Mouse (Mus musculus) liver, adult (tissue): ENCODE data around the gene Grid1.

Source experiments
- GATA4 ChIP-seq: IDR thresholded peaks from 2 replicates; pipeline ENCODE4 v1.6.1; 2014; ENCODE audit warnings: mild to moderate bottlenecking, low read length; ENCODE audit not compliant: insufficient replicate concordance

Grid1 gene

GRCm38 (mm10) chr14:34820653-34821005 lies 721 bp downstream of the Grid1 start:
- no peak for TF ChIP-seq GATA4

DNA sequence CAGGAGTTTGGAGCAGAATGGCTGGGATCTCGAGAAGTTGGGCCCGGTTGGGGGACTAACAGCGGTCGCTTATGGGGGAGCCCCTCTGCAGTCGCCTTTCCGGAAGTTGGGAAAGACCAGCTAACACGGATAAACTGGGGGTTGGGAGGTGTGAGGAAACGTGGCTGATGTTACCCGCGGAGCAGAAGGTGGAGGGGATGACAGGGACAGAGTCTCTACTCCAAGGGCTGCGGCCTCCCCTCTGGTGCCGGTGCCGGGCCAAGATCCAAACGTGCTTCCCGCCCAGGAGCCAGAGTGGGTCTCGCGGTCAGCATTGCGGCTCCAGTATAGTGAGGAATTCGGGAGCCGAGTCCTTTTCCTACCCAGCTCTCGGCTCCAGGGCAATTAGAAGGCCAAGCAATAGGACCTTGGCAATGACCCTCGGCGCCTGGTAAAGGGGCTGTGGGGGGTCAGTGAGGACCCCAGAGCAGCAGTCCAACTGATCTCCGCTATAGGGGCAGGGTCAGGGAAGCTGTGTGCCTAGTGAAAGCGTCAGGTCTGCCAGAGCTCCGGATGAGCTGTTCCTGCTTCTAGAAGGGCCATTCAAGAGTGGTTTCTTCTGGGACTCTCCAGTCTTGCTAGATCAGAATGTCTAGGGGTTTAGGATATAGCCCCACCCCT lies 1.4 kb downstream of the Grid1 start:
- no peak for TF ChIP-seq GATA4

DNA sequence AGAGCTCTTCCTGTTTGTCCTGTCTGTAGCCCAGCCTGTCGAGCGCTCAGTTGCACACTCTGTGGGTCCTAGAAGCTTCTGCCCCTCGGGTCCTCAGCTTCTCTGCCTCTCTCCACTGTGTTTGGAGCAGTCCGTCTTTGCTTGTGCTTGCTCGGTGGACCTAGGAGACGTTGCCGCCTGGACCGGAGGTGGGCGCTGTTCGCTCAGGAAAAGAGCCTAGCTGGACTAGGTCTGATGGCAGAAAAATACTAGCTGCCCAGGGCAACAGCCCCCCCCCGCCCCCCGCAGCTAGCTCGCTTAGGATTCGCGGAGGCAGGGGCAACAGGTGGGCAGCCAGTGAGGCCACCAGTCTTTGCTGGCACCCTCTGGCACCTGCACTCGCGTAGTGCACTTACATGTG lies 3.2 kb downstream of the Grid1 start:
- TF ChIP-seq GATA4, result no peak

- TF ChIP-seq GATA4, result no peak
These were observed 4.3 kb downstream of the Grid1 start for GRCm38 (mm10) chr14:34824186-34824585.

GRCm38 (mm10) chr14:34825902-34826301 lies 6.0 kb downstream of the Grid1 start:
- no peak for TF ChIP-seq GATA4

- TF ChIP-seq GATA4, result no peak
These were observed 9.9 kb downstream of the Grid1 start for GRCm38 (mm10) chr14:34829831-34830230.

DNA sequence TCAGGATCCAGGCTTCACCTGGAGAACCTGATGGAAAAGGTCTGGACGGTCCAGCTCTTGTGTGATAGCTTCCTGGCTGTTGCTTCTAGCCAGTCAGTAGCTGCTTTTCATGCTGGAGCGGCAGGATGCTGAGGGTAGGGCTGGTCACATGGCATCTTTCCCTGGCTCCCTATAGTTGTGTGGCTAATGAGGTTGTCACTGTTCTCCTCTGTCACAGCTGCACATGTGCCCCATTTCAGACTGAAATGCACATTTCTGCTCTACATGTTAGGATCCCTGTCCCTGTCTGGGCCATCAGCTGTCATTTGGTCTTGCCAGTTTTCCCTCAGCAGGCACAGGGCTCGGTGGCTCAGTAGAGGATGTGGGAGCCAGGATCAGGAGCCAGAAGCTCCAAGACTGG lies 17.2 kb downstream of the Grid1 start:
- no peak for TF ChIP-seq GATA4

- no peak for TF ChIP-seq GATA4
These were observed 19.1 kb downstream of the Grid1 start for GRCm38 (mm10) chr14:34838999-34839398.

- TF ChIP-seq GATA4, result no peak
These were observed 20.0 kb downstream of the Grid1 start for GRCm38 (mm10) chr14:34839898-34840297.

DNA sequence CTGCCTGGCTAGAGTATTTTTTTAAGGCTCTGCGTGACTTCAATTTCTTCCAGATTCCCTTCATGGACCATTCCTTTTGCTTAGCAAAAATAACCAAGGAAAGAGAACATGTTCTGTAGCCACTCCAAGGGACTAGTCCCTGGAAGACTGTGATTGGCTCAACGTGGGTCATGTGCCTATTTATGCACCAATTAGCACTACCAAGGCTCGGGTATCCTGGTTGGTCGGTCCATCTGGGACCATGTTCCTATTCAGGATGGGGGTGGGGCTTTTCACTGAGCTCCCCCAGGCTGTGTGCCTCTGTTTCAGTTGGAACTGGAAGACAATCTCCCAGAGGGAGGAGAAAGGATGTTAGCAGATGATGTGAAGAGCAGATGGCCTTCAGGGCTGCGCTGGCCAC lies 23.7 kb downstream of the Grid1 start:
- TF ChIP-seq GATA4, result no peak

DNA sequence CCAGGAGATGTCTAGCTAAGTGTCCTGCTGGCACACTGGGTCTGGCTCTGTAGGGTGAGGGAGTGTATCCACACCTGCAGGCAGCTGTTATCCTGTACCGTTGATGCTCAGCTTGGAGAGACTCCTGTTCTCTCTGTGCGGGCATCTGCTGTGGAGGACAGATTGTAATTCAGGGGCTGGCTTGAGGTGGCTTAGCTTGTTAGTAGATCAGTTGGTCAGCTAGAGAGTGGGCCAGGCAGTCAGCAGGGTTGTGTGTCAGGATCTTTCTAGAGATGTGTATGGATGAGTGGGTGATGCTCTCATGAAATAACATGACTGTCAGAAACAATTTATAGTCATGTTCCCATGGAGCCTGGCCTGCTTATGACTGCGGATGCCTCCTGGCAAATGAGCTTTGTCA lies 24.3 kb downstream of the Grid1 start:
- no peak for TF ChIP-seq GATA4

GRCm38 (mm10) chr14:34846799-34847198 lies 26.9 kb downstream of the Grid1 start:
- no peak for TF ChIP-seq GATA4

DNA sequence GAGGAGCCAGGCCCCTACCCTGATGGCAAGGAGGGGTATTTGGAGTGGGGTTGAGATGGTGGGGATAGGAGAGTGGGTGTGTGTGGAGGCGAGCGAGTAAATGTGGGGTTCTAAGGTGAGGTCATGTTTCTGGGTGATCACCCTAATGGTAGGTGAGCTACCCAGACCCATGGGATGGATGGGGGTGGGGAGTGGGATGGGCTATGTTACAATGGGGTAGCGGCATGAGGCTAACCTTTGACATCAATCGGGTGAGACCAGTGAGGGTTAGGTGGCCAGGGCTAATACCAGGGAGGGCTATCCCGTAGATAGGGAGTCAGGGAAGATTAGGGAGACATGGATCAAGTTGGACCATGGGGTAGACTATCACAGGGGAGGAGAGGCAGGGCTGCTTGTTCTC lies 27.7 kb downstream of the Grid1 start:
- TF ChIP-seq GATA4, result no peak

DNA sequence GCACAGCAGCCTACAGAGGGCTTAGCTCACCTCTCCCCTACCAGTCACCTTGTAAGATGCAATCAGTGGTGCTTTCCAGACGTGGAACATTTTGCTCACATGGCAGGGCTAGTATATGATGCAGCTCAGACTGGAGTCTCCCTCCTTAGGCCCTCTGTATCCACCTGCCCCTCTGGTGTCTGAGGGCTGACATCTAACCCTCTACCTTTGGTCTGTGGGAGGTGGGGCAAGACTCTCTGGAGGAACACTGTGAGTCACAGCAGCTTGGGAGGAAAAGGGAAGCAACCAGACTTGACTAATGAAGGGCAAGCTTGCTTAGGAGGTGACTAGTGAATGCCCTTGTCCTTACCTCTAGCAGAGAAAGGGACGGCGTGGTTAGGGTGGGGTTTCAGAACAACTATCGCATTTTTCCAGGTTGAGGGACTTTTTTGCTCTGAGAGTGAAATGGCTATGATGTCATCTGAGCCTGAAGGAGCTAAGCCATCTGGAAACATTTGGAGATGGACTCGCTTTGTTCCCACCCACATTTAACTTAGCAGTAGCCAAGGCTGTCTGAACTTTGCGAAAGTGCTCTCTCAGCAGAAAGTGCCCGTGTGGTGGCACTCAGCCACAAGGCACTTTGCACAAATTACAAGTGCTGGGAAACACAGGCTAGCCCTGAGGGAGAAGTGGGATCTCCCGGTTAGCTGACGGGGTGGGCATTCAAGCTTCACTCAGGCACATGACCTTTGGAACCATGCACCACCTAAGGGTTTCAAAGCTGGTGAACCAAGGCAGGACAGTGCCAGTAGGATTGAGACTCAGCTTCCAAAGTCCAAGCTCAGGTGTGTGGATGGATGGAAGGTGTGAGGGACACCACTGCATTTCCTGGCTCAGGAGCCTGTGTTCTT lies 41.2 kb downstream of the Grid1 start:
- no peak for TF ChIP-seq GATA4

- no peak for TF ChIP-seq GATA4
These were observed 47.4 kb downstream of the Grid1 start for GRCm38 (mm10) chr14:34867266-34867665.

DNA sequence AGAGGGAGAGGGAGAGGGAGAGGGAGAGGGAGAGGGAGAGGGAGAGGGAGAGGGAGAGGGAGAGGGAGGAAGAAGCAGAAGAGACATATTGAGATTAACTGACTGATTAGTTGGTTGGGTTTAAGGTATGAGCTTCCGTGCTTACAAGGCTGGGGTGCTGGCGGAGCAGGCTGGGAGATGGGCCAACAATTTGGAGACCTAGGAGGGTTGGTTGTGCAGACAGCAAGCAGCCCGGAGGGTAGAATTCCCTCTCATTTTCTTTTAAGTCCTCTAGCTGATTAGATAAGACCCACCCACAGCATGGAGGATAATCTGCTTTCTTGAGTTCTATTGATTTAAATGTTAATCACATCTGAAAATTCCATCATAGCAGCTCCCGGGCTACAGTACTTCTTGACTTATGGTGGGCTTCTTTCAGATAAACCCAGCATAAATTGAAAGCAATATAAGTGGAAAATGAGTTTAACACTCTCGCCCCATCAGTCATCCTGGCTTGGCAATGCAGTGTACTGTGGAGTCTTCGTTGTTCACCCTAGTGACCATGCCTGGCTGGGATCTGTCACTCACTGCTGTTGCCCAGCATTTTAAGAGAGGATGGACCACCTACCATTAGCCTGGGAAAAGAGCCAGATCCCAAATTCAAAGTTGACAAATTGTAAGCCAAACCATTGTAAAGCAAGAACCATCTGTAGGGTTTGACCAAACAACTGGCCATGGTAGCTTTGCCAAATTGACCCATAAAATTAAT lies 48.8 kb downstream of the Grid1 start:
- TF ChIP-seq GATA4, result no peak

- TF ChIP-seq GATA4, result no peak
These were observed 60.1 kb downstream of the Grid1 start for GRCm38 (mm10) chr14:34879996-34880395.
